Mouse (Mus musculus) neutrophil, adult 5-6 weeks (primary cell): ENCODE results near the gene Erbb4. TPM values are rescaled to one million over a fixed set of nuclear protein-coding genes. Genes with fewer than 3 reads are reported as not detected.

Experiments used
- ATAC-seq: fragments of 151-379, 151-347 bp; 2 replicates; pipeline ENCODE4 v1.8.0; 2017; ENCODE audit warnings: mild to moderate bottlenecking, moderate TSS enrichment; ENCODE audit not compliant: insufficient number of reproducible peaks, poor library complexity, low FRiP score, severe bottlenecking; ENCODE audit errors: extremely low read depth
- total RNA-seq: library from RNA; stranded (forward); fragments of 200-1000 nt; gene quantifications from 2 replicates; pipeline ENCODE4 v1.2.3, GENCODE M21; 2017

Gene Erbb4
- total RNA-seq, 1 experiment from 2014 or later: not detected

- no peak for ATAC-seq
These were observed 952.6 kb downstream of the Erbb4 start for GRCm38 (mm10) chr1:68155253-68155652.

GRCm38 (mm10) chr1:68150572-68150971 lies 957.3 kb downstream of the Erbb4 start:
- ATAC-seq: no peak

- no peak for ATAC-seq
These were observed 965.1 kb downstream of the Erbb4 start for GRCm38 (mm10) chr1:68142562-68143350.

GRCm38 (mm10) chr1:68134943-68135342 lies 972.9 kb downstream of the Erbb4 start:
- no peak for ATAC-seq

- no peak for ATAC-seq
These were observed 973.4 kb downstream of the Erbb4 start for GRCm38 (mm10) chr1:68134450-68134849.

GRCm38 (mm10) chr1:68123541-68123940 lies 984.3 kb downstream of the Erbb4 start:
- ATAC-seq: no peak

- no peak for ATAC-seq
These were observed 987.5 kb downstream of the Erbb4 start for GRCm38 (mm10) chr1:68120364-68120763.

GRCm38 (mm10) chr1:68115721-68116120 lies 992.1 kb downstream of the Erbb4 start:
- ATAC-seq: no peak

GRCm38 (mm10) chr1:68106543-68106860 lies 1001.4 kb downstream of the Erbb4 start:
- no peak for ATAC-seq

- ATAC-seq: no peak
These were observed 1001.9 kb downstream of the Erbb4 start for GRCm38 (mm10) chr1:68105834-68106542.

- no peak for ATAC-seq
These were observed 1018.2 kb downstream of the Erbb4 start for GRCm38 (mm10) chr1:68089623-68090022.

- ATAC-seq: no peak
These were observed 1051.4 kb downstream of the Erbb4 start for GRCm38 (mm10) chr1:68056494-68056893.

- no peak for ATAC-seq
These were observed 1053.1 kb downstream of the Erbb4 start for GRCm38 (mm10) chr1:68054715-68055114.

- no peak for ATAC-seq
These were observed 1058.0 kb downstream of the Erbb4 start for GRCm38 (mm10) chr1:68049856-68050255.

GRCm38 (mm10) chr1:68047139-68047538 lies 1060.7 kb downstream of the Erbb4 start:
- ATAC-seq: no peak

- ATAC-seq: no peak
These were observed 1061.3 kb downstream of the Erbb4 start for GRCm38 (mm10) chr1:68046551-68046970.

- ATAC-seq: no peak
These were observed 1083.5 kb downstream of the Erbb4 start for GRCm38 (mm10) chr1:68024086-68024940.

GRCm38 (mm10) chr1:68020020-68020419 lies 1087.8 kb downstream of the Erbb4 start:
- no peak for ATAC-seq

- no peak for ATAC-seq
These were observed 1088.2 kb downstream of the Erbb4 start for GRCm38 (mm10) chr1:68019618-68020017.
